Mouse (Mus musculus) myocyte (in vitro differentiated cells): Measurements from ENCODE around the gene Wdr18.

ENCODE experiments used
- CEBPB ChIP-seq: IDR thresholded peaks from 2 replicates; pipeline ENCODE4 v1.6.1; 2011; ENCODE audit warnings: mild to moderate bottlenecking, moderate library complexity; ENCODE audit not compliant: poor library complexity, insufficient read depth, severe bottlenecking
- MAX ChIP-seq: IDR thresholded peaks from one replicate; pipeline ENCODE4 v1.6.1; 2011; ENCODE audit warnings: low read depth, mild to moderate bottlenecking, control low read depth
- MYOG ChIP-seq, 3 experiments: IDR thresholded peaks; one replicate each; pipeline ENCODE4 v1.6.1; 2011; ENCODE audit warnings: control low read depth in 2 of 3, low read depth in 2 of 3, mild to moderate bottlenecking in 2 of 3; ENCODE audit not compliant: insufficient read length in 2 of 3, control insufficient read depth in 1 of 3, insufficient read depth in 1 of 3
- POLR2A ChIP-seq: IDR thresholded peaks from one replicate; pipeline ENCODE4 v1.6.1; 2011; ENCODE audit warnings: low read depth, mild to moderate bottlenecking, control low read depth, moderate library complexity; ENCODE audit not compliant: insufficient read length
- TCF3 ChIP-seq: IDR thresholded peaks from one replicate; pipeline ENCODE4 v1.6.1; 2011; ENCODE audit warnings: low read depth, control low read depth; ENCODE audit not compliant: insufficient read length
- USF1 ChIP-seq: IDR thresholded peaks from one replicate; pipeline ENCODE4 v1.6.1; 2011; ENCODE audit warnings: low read depth, mild to moderate bottlenecking, control low read depth, moderate library complexity

- TF ChIP-seq USF1 (no peak), MAX (no peak), POLR2A (no peak), MYOG (IDR thresholded peaks at IDR 0.05; ENCODE audit: control insufficient read depth in 1 of 3, insufficient read depth in 1 of 3, insufficient read length in 2 of 3, low read depth in 2 of 3) (no peak), CEBPB (no peak), TCF3 (no peak)
These were observed 56.6 kb downstream of the Wdr18 start, which contains the start of gene Arhgap45 for GRCm38 (mm10) chr10:80016511-80016910.
